Mouse (Mus musculus): Measurements from ENCODE around the gene Mepe. TPM values are rescaled to one million over a fixed set of nuclear protein-coding genes. Genes with fewer than 3 reads are reported as not detected.

Mepe gene
- not detected for total RNA-seq (2021)

- no peak for DNase-seq
These were observed at the start of gene Mepe for GRCm38 (mm10) chr5:104325029-104325428. Gene Mepe, plus strand, starts transcription at chr5:104325329.

- DNase-seq: no peak
These were observed 30.9 kb upstream of the Mepe start for GRCm38 (mm10) chr5:104294201-104294600.

- DNase-seq: peak in 1 of 2 experiments; percentile 3
These were observed 26.1 kb upstream of the Mepe start, which contains the start of gene Ibsp for GRCm38 (mm10) chr5:104298994-104299393. Gene Ibsp, plus strand, starts transcription at chr5:104299171.

GRCm38 (mm10) chr5:104314073-104314472 is 11.1 kb upstream of the Mepe start:
- no peak for DNase-seq

GRCm38 (mm10) chr5:104326884-104327283 is 1.8 kb downstream of the Mepe start:
- no peak for DNase-seq

GRCm38 (mm10) chr5:104327389-104327788 is 2.3 kb downstream of the Mepe start:
- DNase-seq: no peak

GRCm38 (mm10) chr5:104327876-104328275 is 2.7 kb downstream of the Mepe start:
- no peak for DNase-seq

GRCm38 (mm10) chr5:104328317-104328850 is 3.3 kb downstream of the Mepe start:
- DNase-seq: no peak

GRCm38 (mm10) chr5:104329381-104329780 is 4.3 kb downstream of the Mepe start:
- DNase-seq: no peak

GRCm38 (mm10) chr5:104330088-104330487 is 5.0 kb downstream of the Mepe start:
- no peak for DNase-seq

GRCm38 (mm10) chr5:104332296-104332695 is 7.2 kb downstream of the Mepe start:
- no peak for DNase-seq

GRCm38 (mm10) chr5:104333231-104333640 is 8.1 kb downstream of the Mepe start:
- peak; percentile 27 to 48 for DNase-seq

GRCm38 (mm10) chr5:104333643-104334042 is 8.5 kb downstream of the Mepe start:
- DNase-seq: no peak

GRCm38 (mm10) chr5:104334516-104334915 is 9.4 kb downstream of the Mepe start:
- DNase-seq: no peak

GRCm38 (mm10) chr5:104335962-104336361 is 10.8 kb downstream of the Mepe start:
- no peak for DNase-seq

GRCm38 (mm10) chr5:104337491-104337890 is 12.4 kb downstream of the Mepe start:
- no peak for DNase-seq

GRCm38 (mm10) chr5:104339009-104339408 is 13.9 kb downstream of the Mepe start:
- DNase-seq: no peak

- DNase-seq: peak in 1 of 2 experiments; percentile 17
These were observed 14.8 kb downstream of the Mepe start for GRCm38 (mm10) chr5:104339706-104340512.

GRCm38 (mm10) chr5:104340513-104340829 is 15.3 kb downstream of the Mepe start:
- no peak for DNase-seq

GRCm38 (mm10) chr5:104342881-104343280 is 17.8 kb downstream of the Mepe start:
- no peak for DNase-seq

- DNase-seq: no peak
These were observed 19.6 kb downstream of the Mepe start for GRCm38 (mm10) chr5:104344526-104345240.

GRCm38 (mm10) chr5:104345241-104345630 is 20.1 kb downstream of the Mepe start:
- no peak for DNase-seq

GRCm38 (mm10) chr5:104351041-104351440 is 25.9 kb downstream of the Mepe start:
- DNase-seq: no peak

GRCm38 (mm10) chr5:104351874-104352273 is 26.7 kb downstream of the Mepe start:
- no peak for DNase-seq
